Mouse (Mus musculus): ENCODE data around the gene Col20a1.

DNA sequence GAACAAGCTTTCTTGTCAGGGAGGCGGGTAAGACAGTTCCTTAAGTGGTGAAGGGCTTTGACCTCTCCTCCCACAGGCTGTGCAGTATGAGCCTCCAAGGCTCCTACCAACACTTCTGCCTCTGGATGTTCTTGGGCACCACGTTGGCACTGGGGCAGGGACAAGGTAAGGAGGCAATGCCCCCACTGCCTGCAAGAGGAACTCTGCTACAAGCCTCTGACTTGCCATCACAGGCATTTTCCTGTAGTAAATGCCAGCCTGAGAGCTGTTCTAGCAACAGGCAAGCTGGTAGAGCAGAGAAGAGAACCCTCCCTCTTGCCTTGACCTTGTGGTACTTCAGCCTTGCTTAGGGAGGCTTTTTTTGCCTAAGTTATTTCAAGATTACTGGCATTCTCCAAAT lies at the start of gene Col20a1:
- TF ChIP-seq POLR2A (IDR thresholded peaks at IDR 0.05; ENCODE audit: extremely low read depth, insufficient read depth, low read length) (no peak), CTCF (IDR thresholded peaks at IDR 0.05; ENCODE audit: extremely low read depth, insufficient read depth, low read length) (no peak)
